Mouse (Mus musculus) gastrocnemius, adult 18-20 months (tissue): ENCODE measurements around the gene Polg. TPM values are rescaled to one million over a fixed set of nuclear protein-coding genes. Genes with fewer than 3 reads are reported as not detected.

Experiments used
- DNase-seq: peaks from one replicate; pipeline ENCODE4 v3.0.0; 2021; ENCODE audit warnings: low spot score
- long read RNA-seq, 2 experiments: library from polyadenylated mRNA; stranded (forward); transcript quantifications; one replicate each; pipeline ENCODE4 v2.0.0; 2021
- total RNA-seq, 2 experiments: library from RNA; stranded (reverse); gene quantifications; 2 replicates each; pipeline ENCODE4 v1.2.3; 2021

Gene Polg
- 10 to 100 TPM; 30.8 to 31.4 TPM for total RNA-seq
- long read RNA-seq, experiment 1, full-length matches to known transcripts, result 21 of 35 reads
- long read RNA-seq, experiment 1, partial matches to known transcripts, result 7 of 35 reads
- long read RNA-seq, experiment 1, other reads (novel, unspliced or antisense), result 7 of 35 reads
- long read RNA-seq, experiment 2, full-length matches to known transcripts, result 20 of 34 reads
- long read RNA-seq, experiment 2, partial matches to known transcripts, result 7 of 34 reads
- long read RNA-seq, experiment 2, other reads (novel, unspliced or antisense), result 7 of 34 reads

GRCm38 (mm10) chr7:79466053-79466901 lies at the start of gene Polg:
TSS of gene Polg (minus strand) at chr7:79466362.
- DNase-seq, result peak; percentile 99

DNA sequence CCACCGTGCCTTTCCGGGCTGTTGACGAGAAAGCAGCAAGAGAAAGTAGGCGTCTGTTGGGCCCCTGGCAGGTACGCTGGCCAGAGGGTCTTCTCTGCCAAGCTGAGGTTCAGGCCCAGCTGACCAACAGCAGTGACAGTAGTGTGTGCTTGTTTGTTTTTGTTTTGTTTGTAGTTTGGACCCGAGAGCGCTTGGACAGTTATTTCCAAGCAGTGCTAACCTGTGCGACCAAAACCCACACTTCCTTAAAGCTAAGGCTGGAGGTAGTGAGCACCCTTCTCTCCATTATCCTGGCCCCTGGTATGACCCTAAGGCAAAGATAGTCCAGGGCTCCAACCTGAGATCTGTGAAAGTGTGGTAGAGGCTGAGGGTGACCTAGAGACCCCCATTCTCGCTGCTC lies 49.7 kb upstream of the Polg start:
- DNase-seq, result no peak

DNA sequence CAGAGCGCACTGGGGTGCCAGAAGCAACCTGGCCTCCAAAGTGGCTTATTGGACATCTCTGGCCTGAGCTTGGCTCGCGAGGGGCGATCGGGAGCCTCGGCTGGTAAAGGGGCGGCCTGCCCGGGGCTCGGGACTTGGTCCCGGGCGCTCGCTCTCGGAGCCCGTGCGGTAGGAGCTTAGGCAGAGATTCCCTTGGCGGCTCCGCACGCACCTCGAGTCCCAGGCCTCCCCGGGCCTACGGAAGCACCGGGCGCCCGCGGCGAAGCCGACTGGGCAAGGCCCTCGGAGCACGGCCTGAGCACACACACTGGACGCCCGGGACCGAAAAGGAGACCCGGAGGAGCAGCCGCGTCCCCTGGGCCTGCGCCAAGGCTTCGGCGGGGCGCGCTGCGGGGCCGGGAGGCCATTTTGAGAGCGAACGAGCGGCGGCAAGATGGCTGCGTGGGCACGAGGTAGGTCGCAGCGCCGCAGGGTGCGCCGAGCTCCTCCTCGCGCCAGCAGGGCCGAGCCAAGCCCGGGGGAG lies 49.1 kb upstream of the Polg start:
- no peak for DNase-seq

GRCm38 (mm10) chr7:79514361-79514881 lies 48.3 kb upstream of the Polg start:
- no peak for DNase-seq

DNA sequence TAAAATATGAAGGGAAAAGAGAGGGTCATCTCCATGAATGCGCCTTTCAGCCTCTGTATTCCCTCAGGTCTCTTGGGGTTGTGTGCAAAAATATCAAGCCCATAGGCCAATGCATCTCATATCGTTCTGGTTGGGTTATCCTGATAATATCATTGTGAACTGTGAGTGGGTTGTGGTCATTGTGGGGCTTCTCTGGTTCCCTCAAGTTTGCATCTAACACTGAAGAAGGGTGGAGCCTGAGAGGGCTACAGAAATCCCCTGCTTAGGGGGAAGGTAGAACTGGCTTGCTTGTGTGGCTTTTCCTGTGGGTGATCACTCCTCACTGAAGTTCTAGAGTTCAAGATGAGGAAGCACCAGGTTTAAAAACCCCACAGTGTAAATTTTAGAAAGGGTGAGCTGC lies 47.3 kb upstream of the Polg start:
- no peak for DNase-seq

DNA sequence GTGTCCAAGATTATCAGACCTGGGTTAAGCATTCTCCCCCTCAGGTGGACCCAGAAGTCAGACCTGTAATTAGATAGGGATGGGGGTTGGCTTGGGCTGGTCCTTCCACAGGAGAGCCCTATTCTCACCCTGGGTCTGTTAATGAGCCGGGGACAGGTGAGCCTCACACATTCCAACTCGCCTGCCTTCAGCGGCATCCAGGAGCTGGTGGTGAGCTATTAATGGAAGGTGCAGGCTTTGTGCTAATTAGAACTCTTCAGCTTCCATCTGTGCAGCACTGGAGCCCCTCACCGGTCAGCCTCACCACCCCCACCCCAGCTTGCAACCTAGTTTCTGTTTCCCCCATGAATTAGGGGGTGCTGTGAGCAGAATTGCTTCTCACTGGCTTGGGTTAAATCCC lies 46.3 kb upstream of the Polg start:
- no peak for DNase-seq

DNA sequence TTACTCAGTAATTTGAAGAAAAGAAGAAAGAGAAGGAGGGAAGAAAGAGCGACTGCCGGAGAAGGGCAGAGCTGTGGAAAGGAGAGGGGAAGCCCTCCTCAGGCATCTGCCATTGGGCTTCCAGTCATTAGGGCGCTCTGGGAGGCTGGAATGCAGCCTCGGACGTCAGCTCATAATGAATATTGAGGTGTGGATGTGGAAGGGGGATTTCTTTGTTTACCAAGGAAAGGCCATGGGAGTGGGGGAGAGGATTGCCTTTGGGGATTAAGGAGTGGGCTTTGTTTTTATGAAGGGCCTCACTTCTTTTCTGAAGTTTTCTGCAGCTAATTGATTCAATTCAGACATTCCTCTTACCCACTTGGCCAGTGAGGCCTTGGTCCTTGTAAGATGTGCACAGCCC lies 45.5 kb upstream of the Polg start:
- DNase-seq, result no peak

GRCm38 (mm10) chr7:79511181-79511580 lies 45.0 kb upstream of the Polg start:
- DNase-seq, result no peak

DNA sequence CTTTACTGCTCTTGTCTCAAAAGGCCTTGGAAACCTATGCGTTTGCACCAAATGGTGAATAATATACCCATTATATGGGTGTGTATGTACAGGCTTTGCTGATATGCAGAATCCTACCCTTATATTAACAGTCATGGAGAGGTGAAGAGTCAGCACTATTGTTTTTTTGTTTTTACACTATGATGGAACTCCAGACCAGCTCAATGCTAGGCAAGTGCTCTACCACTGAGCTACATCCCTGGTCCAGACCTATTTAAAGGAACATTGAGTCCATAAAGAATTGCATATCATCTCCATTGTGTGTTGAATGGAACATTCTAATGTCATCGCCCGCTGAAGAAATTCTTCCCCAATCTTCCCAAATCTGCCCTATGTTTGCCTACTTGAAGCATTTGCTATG lies 44.5 kb upstream of the Polg start:
- no peak for DNase-seq

- DNase-seq, result no peak
These were observed 43.5 kb upstream of the Polg start for GRCm38 (mm10) chr7:79509710-79510109.

DNA sequence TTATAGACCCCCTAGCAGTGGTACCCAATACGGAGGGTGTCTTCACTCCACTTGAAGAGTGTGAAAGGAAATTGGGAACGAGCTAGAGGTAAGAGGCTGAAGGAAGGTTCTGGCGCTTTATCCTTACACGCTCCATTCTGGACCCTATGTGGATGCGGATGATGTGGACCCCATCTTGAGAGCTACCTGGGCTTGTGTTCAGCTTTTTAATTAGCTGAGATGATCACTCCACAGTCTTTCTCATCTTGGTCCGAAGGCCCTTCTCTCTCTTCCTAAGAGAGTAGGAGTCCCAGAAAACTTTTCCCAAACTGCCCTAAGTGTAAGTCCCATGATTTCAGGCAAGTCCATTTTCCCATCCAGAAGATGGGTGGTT lies 43.1 kb upstream of the Polg start:
- no peak for DNase-seq

DNA sequence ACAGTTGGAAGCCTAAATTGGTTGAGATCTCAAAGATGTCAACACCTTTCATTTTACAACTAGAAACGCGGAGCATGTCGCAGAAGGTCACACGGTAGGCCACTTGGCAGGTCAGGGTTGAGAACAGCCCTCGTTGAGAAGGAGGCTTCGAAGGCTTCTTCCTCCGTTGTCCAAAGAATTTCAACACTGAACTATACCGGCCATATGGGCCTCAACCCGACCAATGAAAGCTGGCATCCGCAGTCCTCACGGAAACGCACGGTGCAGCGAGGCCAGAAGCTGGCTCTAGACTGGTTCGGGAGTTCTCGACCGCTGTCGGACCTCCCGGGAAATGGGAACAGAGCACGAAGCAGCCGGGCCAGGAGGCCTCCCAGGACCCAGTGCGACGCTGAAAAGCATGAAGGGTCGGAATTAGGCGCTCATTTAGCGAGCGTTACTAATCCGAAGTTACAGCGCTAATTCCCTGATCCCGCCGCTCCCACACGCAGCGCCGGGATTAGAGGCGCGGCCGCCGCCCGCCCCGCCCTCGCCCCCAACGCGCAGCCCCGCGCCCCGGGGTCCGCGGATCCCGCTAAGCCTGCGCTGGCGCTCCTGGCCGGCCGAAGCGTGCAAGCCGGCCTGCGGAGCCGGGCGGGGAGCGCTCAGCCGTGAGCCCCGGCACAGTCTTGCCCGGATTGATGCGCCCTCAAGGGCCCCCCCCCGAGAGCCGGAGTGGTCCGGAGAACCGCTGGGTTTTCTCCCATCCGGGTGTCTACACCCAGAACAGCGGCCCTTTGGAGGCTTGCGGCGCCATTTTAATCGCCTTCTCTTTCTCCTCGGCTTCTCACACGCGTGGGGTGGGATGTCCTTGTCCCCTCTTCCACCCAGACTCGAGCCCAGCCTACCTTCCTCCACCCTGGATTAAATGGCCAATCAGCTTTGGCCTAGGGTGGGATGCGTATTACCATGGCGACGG lies 42.4 kb upstream of the Polg start:
- DNase-seq, result no peak

GRCm38 (mm10) chr7:79507756-79508155 lies 41.6 kb upstream of the Polg start:
- DNase-seq, result no peak

DNA sequence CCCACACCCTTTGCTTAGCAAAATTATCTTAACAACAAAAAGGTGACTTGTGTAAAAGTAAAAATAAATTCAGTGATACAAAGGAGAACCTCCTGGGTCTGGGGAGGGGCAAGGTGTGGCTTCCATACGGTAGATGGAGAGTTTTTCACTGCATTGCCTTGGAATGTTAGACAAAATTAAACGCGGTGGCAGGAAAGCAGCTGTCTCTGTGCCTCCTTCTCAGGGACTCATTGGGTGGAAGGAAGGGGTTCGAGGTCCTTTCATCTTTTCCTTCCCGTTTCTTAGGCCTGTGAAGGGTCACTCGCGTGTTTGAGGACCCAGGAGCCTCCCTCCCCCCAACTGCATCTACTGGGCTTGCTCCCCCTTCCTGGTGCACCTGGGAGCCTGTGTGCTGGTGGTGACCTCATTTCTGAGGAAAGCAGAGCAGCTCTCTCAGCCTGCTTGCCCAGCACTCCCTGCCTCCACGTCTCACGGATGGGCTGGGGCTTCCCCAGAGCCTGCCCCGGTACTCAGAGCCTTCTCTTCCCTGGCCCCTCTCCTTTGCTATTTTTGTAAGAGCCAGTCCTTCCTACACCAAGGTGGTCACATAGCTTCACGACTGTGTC lies 41.0 kb upstream of the Polg start:
- no peak for DNase-seq

- no peak for DNase-seq
These were observed 40.4 kb upstream of the Polg start for GRCm38 (mm10) chr7:79506531-79507090.

GRCm38 (mm10) chr7:79505876-79506530 lies 39.8 kb upstream of the Polg start:
- DNase-seq, result no peak

GRCm38 (mm10) chr7:79505376-79505775 lies 39.2 kb upstream of the Polg start:
- DNase-seq, result no peak

GRCm38 (mm10) chr7:79504723-79505122 lies 38.6 kb upstream of the Polg start:
- no peak for DNase-seq

DNA sequence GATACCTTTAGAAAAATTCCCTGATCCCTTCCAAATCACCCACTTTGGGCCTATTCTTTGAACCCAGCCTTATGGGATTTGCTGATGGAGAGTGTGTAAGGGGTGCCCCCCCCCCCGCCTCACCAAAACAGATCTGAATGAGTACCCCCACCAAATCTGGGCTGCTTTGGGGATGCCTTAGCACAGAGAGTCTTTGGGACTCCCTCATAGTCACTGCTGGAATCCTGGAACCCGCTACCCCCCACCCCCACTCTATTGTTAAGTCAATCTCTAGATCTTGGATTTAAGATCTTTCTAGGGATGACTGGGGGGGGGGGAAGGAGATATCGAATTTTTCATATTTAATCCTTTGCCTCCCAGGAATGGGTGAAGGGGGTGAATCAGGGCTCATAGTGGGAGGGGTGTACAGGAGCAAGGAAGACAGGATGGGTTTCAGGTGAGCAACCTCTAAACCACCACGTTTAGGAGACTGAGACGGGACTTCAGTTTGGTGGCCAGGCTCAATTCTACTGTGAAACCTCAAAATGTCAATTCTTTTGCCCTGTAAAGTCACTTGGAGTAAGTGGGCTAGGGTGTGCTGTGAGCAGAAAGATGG lies 37.6 kb upstream of the Polg start:
- no peak for DNase-seq

DNA sequence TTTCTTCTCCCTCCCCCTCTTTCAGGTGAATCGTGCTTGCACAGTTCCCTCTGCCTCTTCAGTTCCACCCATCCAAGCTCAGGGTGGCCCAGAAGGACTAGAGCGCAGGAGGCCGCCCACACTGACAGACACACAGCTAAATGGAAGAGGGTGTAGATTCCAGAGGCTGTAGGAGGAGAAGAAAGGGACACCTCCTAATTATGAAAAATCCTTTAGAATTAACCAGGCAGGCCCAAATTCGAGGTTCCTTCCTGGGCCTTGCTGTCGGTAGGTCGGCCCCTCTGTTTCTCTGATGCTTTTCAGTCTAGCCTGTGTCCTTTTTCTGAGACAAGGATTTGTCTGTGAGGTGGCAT lies 36.9 kb upstream of the Polg start:
- no peak for DNase-seq
